Mouse (Mus musculus): ENCODE results near the gene Pdcd1lg2. TPM values are rescaled to one million over a fixed set of nuclear protein-coding genes. Genes with fewer than 3 reads are reported as not detected.
A peak's percentile ranks its signal among the peaks of the same experiment; 100 is the strongest.

The Pdcd1lg2 gene
- polyA plus RNA-seq, 1 experiment, result 1.8 TPM

DNA sequence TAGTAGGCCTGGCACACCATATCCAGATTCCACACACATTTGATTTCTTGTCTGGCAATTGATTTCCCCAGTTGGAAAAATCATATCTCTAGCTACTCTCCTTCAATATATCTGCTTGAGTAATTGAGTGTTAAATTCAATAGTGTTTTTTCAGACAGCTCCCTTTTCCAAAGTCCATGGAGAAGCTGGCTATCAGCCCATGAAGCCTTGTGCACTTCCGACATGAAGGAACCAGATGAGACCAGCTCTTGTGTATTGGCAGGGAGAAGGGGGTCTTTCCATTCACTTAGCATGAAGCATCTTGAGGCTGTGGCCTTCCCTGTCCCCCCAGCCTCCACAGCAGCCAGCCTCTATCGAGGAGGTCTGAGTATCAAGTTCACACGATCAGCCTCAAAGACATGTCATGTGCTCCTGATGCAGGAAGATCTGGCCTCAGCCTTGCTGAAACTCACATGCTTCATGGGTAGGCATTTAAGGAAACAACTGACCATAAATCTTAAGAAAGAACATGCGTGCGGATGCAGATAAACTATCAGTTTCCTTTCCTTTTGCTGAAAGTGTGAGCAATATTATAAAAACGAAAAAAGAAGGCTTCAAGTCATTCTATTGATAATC is 88.2 kb downstream of the Pdcd1lg2 start:
- Histone ChIP-seq H3K4me3 (ENCODE audit: insufficient read depth, low read length) (no peak overlapping the region), H3K27ac (ENCODE audit: insufficient read depth, low read depth, low read length) (peak overlapping the region; percentile 63), H3K4me1 (ENCODE audit: control insufficient read depth, insufficient read depth, low read length) (peaks cover 61% of the 10 kb centered on the region)
- no peak for TF ChIP-seq CTCF (IDR thresholded peaks at IDR 0.05; ENCODE audit: low read depth, low read length)
- TF ChIP-seq POLR2A (IDR thresholded peaks at IDR 0.05; ENCODE audit: borderline replicate concordance, low read depth, low read length), result no peak

DNA sequence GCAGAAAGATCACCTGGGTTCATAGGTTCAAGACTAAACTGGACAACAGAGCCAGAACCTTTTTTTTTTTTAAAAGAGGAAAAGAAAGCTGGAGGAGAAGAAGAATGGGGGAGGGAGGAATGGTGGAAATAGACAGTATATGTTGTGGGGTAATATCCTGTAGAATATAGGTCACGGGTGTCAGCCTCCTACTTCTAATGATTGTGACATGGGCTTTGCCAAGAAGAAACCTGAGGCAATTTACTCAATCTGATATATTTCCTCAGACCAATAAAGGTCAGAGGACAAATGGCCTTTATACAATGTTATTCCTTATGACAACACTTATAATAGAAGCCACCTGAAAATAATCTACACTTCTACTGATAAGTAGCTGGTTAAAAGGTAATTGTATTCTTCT is 89.6 kb downstream of the Pdcd1lg2 start:
- H3K4me1 ChIP-seq (ENCODE audit: control insufficient read depth, insufficient read depth, low read length), result peaks cover 50% of the 10 kb centered on the region
- TF ChIP-seq POLR2A (IDR thresholded peaks at IDR 0.05; ENCODE audit: borderline replicate concordance, low read depth, low read length) (no peak), CTCF (IDR thresholded peaks at IDR 0.05; ENCODE audit: low read depth, low read length) (no peak)
- H3K27ac ChIP-seq (ENCODE audit: insufficient read depth, low read depth, low read length), result peak overlapping the region; percentile 63
- no peak overlapping the region for H3K4me3 ChIP-seq (ENCODE audit: insufficient read depth, low read length)

DNA sequence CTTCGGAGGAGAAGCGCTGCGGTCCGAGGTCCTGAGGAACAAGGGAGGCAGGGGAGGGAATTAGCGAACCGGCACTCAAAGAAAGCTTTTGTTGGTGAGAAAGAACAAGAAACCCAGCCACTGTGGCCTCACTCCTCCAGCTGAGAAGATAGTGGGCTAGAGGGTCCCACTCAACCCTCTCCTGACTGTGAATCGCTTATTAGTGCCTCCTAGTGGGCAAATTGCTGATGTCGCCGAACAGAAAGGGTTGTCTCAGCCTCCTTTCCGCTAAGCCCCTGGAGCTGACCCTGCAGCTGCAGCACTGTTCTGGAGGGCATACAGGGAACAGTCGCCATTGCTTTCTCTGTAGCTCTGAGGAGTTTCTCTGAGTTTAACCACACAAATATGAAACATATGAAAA is 90.4 kb downstream of the Pdcd1lg2 start:
- H3K27ac ChIP-seq (ENCODE audit: insufficient read depth, low read depth, low read length), result peak overlapping the region; percentile 53
- TF ChIP-seq POLR2A (IDR thresholded peaks at IDR 0.05; ENCODE audit: borderline replicate concordance, low read depth, low read length) (no peak), CTCF (IDR thresholded peaks at IDR 0.05; ENCODE audit: low read depth, low read length) (peak; percentile 66)
- H3K4me3 ChIP-seq (ENCODE audit: insufficient read depth, low read length), result no peak overlapping the region
- H3K4me1 ChIP-seq (ENCODE audit: control insufficient read depth, insufficient read depth, low read length), result peaks cover 47% of the 10 kb centered on the region

DNA sequence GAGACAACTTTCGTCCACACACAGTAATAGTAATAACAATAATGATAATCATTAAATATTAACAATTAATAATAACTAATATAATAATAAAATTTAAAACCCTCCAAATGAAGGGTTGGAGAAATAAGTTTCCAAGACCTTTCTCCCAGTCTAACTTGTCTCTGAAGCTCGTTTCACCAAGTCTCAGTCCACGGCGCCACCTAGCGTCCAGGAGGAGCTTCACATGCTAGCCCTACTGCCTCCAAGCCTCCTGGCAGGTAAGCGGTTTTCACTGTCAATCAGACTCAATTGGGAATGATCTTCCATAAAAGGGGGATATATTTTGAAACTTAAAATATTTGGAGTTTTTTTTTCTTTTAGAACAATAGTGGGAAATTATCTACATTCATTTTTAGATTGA is 90.8 kb downstream of the Pdcd1lg2 start:
- TF ChIP-seq POLR2A (IDR thresholded peaks at IDR 0.05; ENCODE audit: borderline replicate concordance, low read depth, low read length), result no peak
- no peak; the same call in 1 of the 2 replicates for TF ChIP-seq CTCF (IDR thresholded peaks at IDR 0.05; ENCODE audit: low read depth, low read length)
- Histone ChIP-seq H3K4me3 (ENCODE audit: insufficient read depth, low read length) (no peak overlapping the region), H3K4me1 (ENCODE audit: control insufficient read depth, insufficient read depth, low read length) (peaks cover 43% of the 10 kb centered on the region), H3K27ac (ENCODE audit: insufficient read depth, low read depth, low read length) (peak overlapping the region; percentile 53)

DNA sequence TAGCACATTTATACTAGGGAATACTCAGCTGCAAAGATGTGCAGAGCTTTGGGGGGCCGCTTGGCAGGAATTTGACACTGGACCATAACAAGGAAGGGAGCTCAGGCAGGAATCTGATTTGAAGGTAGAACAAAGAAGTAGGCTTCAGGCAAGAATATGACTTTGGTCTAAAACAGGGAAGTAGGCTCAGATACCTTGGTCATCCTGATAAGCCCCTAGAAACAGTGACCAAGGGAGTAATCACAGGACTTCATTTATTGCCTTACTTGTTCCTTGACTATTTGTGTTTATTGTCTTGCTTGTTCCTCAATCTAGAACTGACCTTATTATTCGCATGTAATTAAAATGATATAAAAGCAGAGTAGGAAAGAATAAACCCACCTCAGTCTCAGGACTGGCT is 93.4 kb downstream of the Pdcd1lg2 start:
- Histone ChIP-seq H3K27ac (ENCODE audit: insufficient read depth, low read depth, low read length) (no peak overlapping the region), H3K4me3 (ENCODE audit: insufficient read depth, low read length) (no peak overlapping the region), H3K4me1 (ENCODE audit: control insufficient read depth, insufficient read depth, low read length) (peaks cover 21% of the 10 kb centered on the region)
- TF ChIP-seq POLR2A (IDR thresholded peaks at IDR 0.05; ENCODE audit: borderline replicate concordance, low read depth, low read length) (no peak), CTCF (IDR thresholded peaks at IDR 0.05; ENCODE audit: low read depth, low read length) (no peak)

DNA sequence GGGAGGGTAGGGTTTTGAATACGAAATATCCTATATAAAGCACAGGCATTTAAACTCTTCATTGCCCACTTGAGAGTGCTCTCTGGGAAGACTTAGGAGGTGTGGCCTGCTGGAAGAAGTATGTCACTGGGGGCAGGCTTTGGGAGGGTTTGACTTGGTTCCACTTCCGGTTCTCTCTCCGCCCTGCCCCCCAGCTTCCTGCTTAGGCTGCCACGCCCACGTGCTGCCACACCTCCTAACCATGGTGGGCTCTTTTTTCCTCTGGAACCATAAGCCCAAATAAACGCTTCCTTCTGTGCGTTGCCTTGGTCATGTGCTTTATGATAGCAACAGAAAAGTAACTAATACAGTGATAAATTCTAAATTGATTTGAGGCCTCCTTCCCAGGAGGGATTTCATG is 94.9 kb downstream of the Pdcd1lg2 start:
- no peak overlapping the region for H3K4me3 ChIP-seq (ENCODE audit: insufficient read depth, low read length)
- H3K27ac ChIP-seq (ENCODE audit: insufficient read depth, low read depth, low read length), result no peak overlapping the region
- TF ChIP-seq CTCF (IDR thresholded peaks at IDR 0.05; ENCODE audit: low read depth, low read length), result no peak
- no peak for TF ChIP-seq POLR2A (IDR thresholded peaks at IDR 0.05; ENCODE audit: borderline replicate concordance, low read depth, low read length)
- peaks cover 18% of the 10 kb centered on the region for H3K4me1 ChIP-seq (ENCODE audit: control insufficient read depth, insufficient read depth, low read length)

DNA sequence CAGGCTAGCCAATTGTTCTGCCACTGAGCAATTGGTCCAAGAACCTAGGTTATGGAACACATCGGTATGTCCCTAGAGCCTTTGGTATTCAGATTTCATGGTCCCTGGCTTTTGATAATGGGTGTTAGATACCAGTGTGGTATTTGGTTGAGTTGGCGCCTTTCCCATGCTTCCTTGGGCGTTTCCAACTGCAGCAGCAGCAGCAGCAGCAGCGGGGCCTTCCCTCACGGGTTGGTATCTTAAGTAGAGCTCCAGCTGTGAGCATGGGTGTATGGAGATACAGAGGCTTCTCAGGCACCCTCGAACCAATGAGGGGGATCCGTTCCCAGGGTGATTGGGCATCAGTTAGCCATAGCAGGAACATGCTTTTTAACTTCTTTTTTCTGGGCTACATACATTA is 97.5 kb downstream of the Pdcd1lg2 start:
- Histone ChIP-seq H3K4me3 (ENCODE audit: insufficient read depth, low read length) (no peak overlapping the region), H3K27ac (ENCODE audit: insufficient read depth, low read depth, low read length) (no peak overlapping the region), H3K4me1 (ENCODE audit: control insufficient read depth, insufficient read depth, low read length) (peaks cover 20% of the 10 kb centered on the region)
- TF ChIP-seq POLR2A (IDR thresholded peaks at IDR 0.05; ENCODE audit: borderline replicate concordance, low read depth, low read length), result no peak
- no peak for TF ChIP-seq CTCF (IDR thresholded peaks at IDR 0.05; ENCODE audit: low read depth, low read length)

DNA sequence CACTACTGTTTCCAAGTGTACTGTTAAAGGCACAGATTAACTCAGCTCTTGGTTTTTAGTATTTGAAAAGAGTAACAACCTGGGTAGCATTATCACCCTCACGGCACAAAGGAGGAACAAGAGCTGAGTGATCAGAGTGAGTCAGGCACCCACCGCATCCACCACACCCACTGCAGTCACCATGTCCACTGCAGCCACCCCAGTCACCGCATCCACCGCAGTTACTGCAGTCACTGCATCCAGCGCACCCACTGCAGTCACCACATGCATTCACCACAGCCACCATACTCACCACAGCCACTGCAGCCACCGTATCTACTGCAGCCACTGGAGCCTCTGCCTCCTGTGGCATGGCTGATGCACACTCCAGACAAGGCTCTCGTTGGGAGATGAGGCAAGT is 99.1 kb downstream of the Pdcd1lg2 start:
- Histone ChIP-seq H3K4me3 (ENCODE audit: insufficient read depth, low read length) (no peak overlapping the region), H3K27ac (ENCODE audit: insufficient read depth, low read depth, low read length) (no peak overlapping the region), H3K4me1 (ENCODE audit: control insufficient read depth, insufficient read depth, low read length) (peaks cover 15% of the 10 kb centered on the region)
- TF ChIP-seq POLR2A (IDR thresholded peaks at IDR 0.05; ENCODE audit: borderline replicate concordance, low read depth, low read length) (no peak), CTCF (IDR thresholded peaks at IDR 0.05; ENCODE audit: low read depth, low read length) (no peak)

DNA sequence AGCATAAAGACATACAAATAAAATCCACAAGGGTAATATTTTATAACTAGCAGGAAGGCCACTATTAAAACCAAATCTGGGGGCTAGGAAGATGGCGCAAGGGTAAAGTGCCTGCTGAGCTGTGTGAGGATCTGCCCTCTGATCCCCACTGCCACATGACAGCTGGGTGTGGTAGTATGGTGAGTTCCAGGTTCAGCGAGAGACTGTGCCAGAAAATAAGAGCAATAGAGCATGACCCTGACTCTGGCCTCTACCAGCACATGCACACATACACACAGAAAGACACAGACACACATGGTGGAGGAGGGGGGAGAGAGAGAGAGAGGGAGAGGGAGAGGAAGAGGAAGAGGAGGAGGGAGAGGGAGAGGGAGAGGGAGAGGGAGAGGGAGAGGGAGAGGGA is 101.1 kb downstream of the Pdcd1lg2 start:
- no peak overlapping the region for H3K4me3 ChIP-seq (ENCODE audit: insufficient read depth, low read length)
- H3K27ac ChIP-seq (ENCODE audit: insufficient read depth, low read depth, low read length), result peak overlapping the region; percentile 70
- TF ChIP-seq CTCF (IDR thresholded peaks at IDR 0.05; ENCODE audit: low read depth, low read length) (no peak), POLR2A (IDR thresholded peaks at IDR 0.05; ENCODE audit: borderline replicate concordance, low read depth, low read length) (no peak)
- H3K4me1 ChIP-seq (ENCODE audit: control insufficient read depth, insufficient read depth, low read length), result peaks cover 13% of the 10 kb centered on the region

DNA sequence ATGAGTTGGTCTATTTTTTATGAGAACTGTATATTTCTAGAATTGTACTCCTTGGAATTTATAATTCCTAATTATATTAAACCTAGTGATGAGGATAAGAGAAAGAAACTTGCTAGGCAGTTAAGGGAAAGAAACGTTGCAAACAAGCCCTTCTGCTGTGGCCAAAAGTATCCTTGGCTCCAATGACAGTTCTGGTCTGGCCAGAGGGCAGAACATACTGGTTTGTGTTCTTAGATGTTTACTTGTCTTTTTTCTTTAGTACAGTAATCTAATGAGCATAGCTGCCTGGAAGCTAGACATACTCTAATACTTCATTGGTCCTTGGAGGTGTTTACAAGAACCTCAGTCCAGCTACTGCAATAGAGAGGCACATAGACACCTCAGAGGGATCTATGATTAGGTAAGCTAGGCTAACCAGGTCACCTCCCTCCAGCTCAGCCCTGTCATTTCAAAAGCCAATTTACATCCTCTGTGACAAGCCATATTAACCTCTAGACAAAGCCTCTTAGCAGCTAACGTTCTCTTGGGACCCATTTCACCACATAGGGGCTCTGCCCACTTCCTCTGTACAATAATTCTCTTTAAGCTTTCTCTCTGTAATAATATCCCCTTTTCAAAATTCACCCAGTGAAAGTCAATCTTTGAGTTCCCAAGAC is 102.5 kb downstream of the Pdcd1lg2 start:
- Histone ChIP-seq H3K27ac (ENCODE audit: insufficient read depth, low read depth, low read length) (peak overlapping the region; percentile 37; the same call in 1 of the 2 replicates), H3K4me1 (ENCODE audit: control insufficient read depth, insufficient read depth, low read length) (peaks cover 13% of the 10 kb centered on the region), H3K4me3 (ENCODE audit: insufficient read depth, low read length) (no peak overlapping the region)
- TF ChIP-seq POLR2A (IDR thresholded peaks at IDR 0.05; ENCODE audit: borderline replicate concordance, low read depth, low read length) (no peak), CTCF (IDR thresholded peaks at IDR 0.05; ENCODE audit: low read depth, low read length) (no peak)

Data from bone marrow macrophage, adult 2 months (primary cell).